Mouse (Mus musculus) heart, postnatal 14 days (tissue): Measurements from ENCODE around the gene P2ry2. TPM values are rescaled to one million over a fixed set of nuclear protein-coding genes. Genes with fewer than 3 reads are reported as not detected.

Experiments used
- DNase-seq, 2 experiments: peaks; one replicate each; pipeline ENCODE4 v3.0.0; 2021 to 2022
- intact Hi-C: fragments of 180-260 bp; cut with DNase I; formaldehyde crosslinking; loops from one replicate; pipeline ENCODE4 v1.15.1; 2025
- long read RNA-seq, 2 experiments: library from polyadenylated mRNA; stranded (forward); transcript quantifications; one replicate each; pipeline ENCODE4 v2.0.0; 2021
- total RNA-seq, 2 experiments: library from RNA; stranded (reverse); gene quantifications; 2 replicates each; pipeline ENCODE4 v1.2.3; 2021

The P2ry2 gene
- total RNA-seq = 10 to 100 TPM; 20.6 to 22.1 TPM
- long read RNA-seq, experiment 1, transcript P2ry2-201 (3 exons, 3,011 nt) = major isoform, 21 of 31 reads
- long read RNA-seq, experiment 1, partial matches to known transcripts = 0 of 31 reads
- long read RNA-seq, experiment 1, other reads (novel, unspliced or antisense) = 4 of 31 reads
- long read RNA-seq, experiment 2, transcript P2ry2-201 (3 exons, 3,011 nt) = major isoform, 22 of 34 reads
- long read RNA-seq, experiment 2, partial matches to known transcripts = 0 of 34 reads
- long read RNA-seq, experiment 2, other reads (novel, unspliced or antisense) = 7 of 34 reads

DNA sequence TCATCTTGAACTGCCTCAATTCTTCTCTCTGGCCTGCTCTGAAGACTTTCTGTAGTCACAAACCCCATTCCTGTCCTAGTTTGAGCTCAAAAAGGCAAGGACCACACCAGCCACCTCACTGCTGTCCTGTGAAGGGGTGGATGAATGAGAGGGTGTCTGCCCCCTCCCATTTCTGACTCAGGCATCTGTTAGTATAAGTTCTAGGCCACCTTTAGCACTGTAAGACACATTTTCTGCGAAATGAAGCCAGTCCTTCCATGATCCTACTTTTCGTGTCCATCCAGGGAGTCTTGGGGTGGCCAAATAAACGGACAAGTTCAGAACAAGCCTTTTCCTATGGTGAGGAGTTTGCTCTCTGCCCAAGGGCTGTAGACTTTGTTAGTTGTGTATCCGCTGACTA, at the start of gene P2ry2:
P2ry2 (minus strand) TSS at position 326 of the 400 bp plus-strand sequence.
- DNase-seq = no peak
- intact Hi-C loops = loop anchor here (2.0 kb wide), 2 partner anchors 24 to 36 kb away; no protein-coding TSS in a partner anchor

DNA sequence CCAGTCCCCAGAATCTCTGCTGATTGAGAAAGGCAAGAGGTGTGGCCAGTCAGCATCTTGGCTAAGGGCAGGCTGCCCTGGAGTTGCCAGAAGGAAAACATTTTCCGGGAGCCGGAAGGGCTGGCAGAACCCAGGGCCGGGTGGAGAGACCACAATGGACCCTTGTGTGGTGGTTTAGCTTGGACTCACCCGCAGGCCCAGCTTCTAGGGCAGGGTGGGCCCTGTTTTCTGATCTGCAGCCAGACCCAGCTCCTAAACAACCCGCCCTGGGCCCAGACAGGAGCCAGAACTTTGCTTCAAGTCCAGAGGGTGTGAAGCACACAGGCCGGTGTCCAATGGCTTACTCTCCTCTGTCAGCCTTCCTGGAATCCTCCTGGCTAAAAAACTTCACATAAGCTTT, 49.6 kb upstream of the P2ry2 start:
- DNase-seq = peak; percentile 48 to 50
- intact Hi-C loops = loop anchor here (2.0 kb wide), 1 partner anchor 47 kb away; no protein-coding TSS in a partner anchor

DNA sequence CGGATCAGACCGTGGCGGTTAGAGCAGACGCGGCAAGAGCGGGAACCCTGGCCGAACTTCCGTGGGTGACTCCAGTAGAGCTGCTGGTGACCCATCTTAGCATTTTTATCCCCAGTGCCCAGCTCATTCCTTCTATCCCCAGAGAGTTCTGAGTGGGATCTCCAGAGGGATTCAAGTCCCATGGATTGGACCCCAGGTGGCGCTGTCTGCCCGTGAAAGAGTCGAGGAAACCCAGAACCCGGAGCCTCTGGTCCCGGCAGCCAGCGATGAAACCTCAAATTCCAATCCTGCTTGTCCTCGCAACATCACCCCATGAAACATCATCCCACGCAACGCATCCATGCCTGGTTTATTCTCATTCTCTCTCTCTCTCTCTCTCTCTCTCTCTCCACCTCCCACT, 48.7 kb upstream of the P2ry2 start:
- DNase-seq = peak; percentile 90 to 91
- intact Hi-C loops = loop anchor here (1.0 to 2.0 kb wide), 3 partner anchors 170 to 311 kb away; no protein-coding TSS in a partner anchor

DNA sequence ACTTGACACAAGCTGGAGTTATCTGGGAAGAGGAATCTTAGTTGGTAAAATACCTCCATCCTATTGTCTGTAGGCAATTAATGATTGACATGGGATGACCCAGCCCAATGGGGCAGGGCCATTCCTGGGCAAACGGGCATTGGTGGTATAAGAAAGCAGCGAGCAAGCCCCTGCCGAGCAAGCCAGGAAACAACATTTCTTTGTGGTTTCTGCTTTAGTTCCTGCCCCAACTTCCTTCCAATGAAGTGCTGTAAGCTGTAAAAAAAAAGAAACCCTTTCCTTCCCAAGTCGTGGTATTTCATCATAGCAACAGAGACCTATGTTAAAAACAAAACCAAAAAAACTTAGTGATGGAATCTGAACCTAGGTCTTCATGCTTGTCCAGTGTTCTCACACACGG, 47.8 kb upstream of the P2ry2 start:
- intact Hi-C loops = loop anchor here (2.0 kb wide), 1 partner anchor 312 kb away; no protein-coding TSS in a partner anchor
- no peak for DNase-seq

DNA sequence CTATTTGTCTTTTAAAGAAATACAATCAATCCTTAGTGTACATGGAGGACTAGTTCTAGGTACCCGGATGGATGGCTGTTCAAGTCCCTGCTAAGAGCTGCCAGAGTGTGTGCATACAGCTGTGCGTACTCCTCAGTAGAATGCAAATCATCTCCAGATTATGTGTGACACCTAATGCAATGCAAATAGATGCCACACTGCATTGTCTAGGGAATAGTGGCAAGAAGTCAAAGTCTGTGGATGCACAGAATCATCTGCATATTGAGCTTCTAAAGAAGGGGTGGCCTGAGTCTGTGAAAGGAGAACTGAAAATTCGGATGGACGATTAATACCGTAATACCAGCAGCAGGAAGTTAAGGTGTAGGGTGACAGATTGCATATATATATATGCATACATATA, 46.5 kb upstream of the P2ry2 start:
- DNase-seq = no peak
- intact Hi-C loops = no loop called here

DNA sequence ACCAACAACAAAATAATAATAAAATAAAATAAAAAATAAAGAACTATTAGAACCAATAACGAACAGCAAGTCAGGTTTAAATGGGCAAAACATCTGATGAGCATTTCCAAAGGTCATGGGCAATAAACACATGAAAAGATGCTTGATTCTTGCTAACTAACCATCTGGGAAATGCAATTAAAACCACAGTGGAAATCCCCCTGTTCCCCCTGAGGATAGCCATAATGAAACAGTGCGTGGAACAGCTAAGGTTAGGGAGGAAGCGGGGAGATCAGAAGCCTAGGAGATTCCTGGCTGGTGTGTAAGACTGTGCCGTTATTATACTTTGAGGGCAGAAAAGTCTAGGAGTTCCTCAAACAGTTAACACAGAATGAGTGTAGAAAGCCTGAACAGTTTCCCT, 44.6 kb upstream of the P2ry2 start:
- no peak for DNase-seq
- intact Hi-C loops = no loop called here

DNA sequence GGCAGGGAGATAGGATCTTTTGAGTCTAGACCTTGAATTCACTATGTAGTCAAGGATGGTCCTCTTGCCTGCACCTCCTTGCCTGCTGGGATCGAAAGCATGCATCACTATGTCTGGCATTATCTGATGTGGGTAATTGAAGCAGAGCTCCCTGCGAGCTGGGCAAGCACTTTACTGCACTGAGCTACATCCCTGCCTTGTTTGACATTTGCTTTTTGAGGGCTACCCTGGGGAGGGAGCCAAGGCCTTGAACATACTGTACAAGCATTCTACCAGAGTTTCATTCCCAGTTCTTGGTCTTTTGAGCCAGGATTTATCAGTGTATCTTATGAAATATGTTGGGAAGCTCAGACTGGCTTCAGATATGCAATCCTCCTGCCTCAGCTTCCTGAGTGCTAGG, 40.5 kb upstream of the P2ry2 start:
- intact Hi-C loops = no loop called here
- DNase-seq = no peak

DNA sequence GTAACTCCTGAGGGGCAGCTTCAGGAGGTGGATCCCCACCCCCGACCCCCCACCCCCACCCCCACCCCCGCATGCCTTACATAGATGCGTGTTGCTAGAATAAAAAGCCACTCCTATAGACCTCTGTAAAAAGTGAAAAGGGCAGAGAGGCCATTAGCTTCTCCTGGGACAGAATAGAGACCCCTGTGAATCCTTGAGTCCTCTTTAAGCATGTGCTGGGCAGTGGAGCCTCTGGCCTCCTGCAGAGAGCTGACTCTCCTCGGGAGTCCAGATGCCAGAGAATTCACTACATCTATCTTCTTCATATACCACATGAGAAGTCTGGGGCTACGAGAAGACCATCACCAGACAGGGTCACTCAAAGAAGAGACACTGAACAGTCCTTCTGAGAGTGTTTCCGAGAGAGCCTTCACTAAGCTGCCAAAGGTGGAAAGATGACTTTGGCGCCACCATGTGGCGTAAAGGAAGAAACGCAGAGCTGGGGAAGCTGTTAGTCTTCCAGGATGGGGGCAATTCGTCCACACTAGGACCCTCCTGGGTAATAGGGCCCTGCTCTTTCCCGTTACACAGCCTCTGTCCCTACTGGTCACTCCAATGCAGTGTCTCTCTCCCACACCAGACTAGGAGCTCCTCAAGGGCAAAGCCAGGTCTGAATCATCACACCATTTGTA, 39.0 kb upstream of the P2ry2 start:
- intact Hi-C loops = loop anchor here (1.0 to 2.0 kb wide), 3 partner anchors 63 to 145 kb away; no protein-coding TSS in a partner anchor
- DNase-seq = peak; percentile 70 to 80

DNA sequence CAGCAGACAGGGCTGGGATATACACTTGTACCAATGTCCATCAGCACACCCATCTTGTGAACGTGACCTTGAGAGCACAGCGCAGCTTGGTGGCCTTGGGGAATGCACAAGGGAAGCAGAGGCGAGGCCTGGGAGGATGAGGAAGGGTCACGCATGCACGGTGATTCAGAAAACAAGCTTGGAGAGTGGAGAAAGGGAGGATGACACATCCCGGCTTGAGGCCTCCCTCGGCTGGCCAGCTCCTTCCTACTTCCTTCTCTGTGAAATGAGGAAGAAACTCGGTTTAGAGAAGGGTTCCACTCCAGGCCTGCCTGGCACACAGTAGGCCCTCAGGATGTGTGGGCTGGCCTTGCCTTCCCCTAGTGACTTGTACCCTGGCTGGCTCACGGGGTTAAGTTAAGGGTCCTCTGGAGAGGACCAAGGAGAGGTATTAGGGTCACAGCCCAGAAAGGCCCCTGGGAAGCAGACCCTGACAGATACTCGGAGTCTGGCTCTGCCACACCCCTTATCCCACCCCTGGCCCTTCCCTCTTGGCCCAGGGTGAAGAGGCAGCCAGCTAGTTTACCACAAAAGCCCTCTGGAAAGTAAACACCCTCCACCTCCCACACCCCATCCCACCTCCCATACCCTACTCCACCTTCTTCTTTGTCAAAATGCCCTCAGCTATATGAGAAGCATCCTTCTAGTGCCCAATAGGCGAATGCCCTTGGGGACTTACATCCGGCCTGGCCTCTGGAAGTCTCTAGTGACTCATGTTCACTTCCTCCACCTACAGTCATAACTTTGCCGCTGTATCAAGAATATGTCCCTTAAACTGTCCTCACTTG, 38.3 kb upstream of the P2ry2 start:
- intact Hi-C loops = loop anchor here (1.0 to 2.0 kb wide), 3 partner anchors 63 to 144 kb away; no protein-coding TSS in a partner anchor
- DNase-seq = no peak

DNA sequence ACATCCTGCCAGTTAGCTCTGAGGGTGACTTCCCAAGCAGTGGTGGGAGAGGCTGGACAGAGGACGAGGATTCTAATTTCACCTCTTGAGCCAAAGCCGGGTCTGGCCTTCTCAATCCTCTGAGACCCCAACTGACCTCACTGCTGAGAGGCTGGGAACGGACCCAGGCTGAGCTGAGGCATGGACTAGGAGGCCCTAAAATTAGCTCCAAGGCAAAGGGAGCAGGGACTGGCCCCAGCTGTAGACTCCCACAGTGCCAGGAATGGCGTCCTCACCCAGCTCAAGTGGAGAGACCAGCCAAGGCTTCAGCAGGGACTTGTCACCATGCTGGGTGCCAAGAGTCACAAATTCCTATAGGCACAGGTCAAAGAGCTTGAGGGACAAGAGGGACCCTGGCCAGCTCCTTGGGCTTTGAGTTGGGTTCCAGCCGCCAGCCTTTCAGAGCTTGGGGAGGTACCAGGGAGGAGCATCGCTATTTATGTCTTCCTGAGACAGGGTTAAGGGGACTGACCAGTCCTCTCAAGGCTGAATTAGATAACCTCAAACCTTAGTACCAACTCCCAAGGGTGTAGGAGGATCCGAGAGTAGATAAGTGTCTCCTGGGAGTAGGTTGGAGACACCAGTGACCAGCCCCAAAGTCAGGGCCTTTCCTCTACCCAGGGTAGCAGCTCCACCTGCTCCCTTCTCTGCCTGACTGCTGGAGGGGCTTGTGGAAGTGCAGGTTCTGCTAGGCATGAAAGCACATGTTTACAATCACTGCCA, 36.8 kb upstream of the P2ry2 start:
- intact Hi-C loops = loop anchor here (2.0 kb wide), 2 partner anchors 37 to 143 kb away; partner anchors contain the start of gene P2ry2
- DNase-seq = peak; percentile 74 to 83

DNA sequence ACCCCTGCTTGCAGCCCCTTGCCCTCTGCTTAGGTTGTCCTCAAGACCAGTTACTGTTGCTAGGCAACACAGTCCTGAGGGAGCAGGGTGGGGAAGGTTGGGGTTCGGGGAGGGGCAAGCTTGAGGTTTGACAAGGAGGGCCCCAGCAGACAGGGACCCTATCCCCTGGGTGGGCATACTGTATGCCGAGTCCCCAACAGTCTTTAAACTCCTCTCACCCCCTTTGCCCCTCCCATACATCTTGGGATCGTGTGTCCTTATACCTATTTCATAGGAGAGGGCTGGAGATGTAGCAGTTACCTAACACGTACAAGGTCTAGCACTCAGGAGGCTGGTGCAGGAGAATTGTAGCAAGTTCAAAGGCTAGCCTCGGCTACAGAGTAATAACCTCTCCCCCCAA, 35.6 kb upstream of the P2ry2 start:
- DNase-seq = no peak
- intact Hi-C loops = loop anchor here (2.0 kb wide), 1 partner anchor 35 kb away; the partner anchor contains the start of gene P2ry2

DNA sequence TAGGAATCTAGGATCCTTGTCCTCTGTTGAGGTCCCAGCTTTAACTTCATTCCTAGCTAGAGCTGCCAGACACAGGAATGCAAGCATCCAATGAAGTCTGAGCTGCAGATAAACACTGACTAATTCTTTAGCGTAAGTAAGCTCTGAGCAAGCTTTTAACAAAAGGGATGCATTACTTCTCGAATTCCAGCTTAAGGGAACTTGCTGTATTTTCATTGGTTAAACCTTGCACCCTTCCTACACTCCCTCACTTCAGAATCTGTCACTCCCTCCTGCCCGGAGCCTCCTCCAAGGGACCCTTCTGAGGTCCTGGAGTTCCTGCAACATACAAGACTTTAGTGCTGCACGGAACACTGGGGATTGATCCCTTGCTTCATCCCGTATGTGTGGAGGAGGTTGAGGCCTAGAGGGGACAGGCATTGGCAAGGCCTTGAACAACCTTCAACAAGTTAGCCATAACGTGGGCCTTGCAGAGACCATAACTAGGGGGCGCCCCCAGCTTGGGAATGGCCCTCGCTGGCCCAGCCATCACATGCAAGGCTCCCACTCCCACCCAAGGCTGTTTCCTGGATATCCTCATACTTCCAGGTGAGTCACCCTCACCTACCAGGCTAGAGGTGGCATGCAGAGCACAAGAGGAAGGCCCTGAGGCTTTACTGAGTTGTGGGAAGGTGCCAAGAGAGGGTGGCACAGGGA, 31.3 kb upstream of the P2ry2 start:
- DNase-seq = no peak
- intact Hi-C loops = no loop called here

DNA sequence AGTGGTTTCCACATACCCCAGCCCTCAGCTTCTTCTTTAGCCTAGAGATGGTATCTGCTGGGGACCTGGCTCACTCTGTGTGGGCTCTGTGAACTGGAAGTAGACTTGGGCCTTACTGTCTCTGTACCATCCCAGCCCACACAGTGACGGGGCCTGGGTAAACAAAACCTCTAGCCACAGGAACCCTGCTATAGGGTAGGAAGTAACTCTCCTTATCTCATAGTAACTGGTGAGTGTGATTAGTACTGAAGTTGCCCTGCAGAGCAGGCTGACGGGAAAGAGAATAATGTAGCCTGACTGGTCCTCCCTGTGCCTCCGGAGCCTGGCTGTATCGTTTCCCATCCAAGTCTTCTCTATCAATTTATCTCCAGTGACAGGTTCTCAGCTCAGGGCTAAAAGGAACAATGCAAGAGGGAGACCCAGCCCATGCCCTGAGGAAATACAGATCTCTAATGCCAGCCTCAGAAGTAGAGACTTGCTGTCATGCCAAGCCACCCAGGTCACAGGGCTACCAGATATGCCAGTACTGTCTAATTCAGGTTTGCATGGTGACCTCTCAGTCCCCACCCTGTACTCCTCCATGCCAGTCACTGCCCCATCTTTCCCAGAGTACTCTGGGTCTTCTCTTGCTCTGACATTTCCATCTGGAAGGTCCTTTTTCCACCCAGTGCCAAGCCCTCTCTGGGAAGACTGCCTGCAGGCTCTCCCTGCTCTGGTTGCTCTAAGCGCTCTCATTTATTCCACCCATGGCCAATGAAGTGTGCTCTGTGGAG, 29.5 kb upstream of the P2ry2 start:
- intact Hi-C loops = no loop called here
- DNase-seq = no peak

DNA sequence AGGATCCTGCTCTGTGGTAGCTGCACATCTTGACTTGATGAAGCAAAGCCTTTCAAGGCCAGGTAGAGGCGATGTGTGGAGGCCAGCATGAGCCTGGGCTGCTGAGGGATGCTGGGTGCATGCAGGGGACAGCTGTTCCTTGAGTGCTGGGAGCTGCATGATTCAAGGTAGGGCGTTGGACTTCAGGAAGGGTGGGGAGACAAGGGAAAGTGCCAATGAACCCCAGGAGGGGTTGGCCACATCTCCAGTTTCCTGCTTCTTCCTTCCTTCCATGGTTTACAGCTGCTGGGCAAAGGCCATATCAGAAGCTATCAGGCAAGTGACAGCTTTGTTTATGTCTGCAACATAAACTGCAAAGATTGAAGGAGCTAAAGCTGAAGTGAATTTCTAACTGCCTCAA, 28.9 kb upstream of the P2ry2 start:
- no peak for DNase-seq
- intact Hi-C loops = no loop called here

DNA sequence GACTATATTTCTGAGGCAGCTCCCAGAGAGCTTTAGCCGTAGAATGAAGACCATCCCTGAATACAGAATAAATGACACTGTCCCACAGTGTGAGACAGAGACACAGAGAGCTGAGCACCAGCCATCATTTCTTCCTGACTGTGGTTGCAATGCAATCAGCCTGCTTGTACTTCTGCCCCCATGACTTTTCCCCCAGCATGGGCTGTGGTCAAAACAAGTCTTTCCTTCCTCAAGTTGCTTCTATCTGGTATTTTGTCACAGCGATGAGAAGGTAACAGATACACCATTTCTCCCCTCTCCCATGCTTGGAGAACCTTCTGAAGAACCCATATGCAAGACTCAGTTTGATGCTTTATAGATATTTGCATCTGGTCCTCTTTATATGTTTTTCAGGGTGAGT, 20.7 kb upstream of the P2ry2 start:
- intact Hi-C loops = no loop called here
- no peak for DNase-seq

DNA sequence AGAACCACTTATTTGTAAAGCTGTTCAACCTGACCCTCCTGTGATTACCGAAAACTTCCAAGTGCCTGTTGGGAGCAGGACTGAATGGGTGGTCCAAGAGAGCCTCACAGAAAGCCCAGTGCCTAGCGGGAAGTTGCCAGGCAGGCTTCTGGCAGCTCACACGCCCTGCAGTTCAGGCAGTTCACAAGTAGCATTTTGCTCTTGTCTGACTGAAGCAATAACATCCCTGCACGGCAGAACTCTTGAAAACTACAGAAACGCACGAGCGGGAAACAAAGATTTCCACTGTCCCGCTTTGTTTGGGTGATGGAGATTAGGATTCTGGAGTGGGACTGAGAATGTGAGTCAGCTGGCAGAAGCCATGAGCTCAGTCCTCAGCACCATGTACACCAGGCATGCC, 18.6 kb upstream of the P2ry2 start:
- no peak for DNase-seq
- intact Hi-C loops = no loop called here

DNA sequence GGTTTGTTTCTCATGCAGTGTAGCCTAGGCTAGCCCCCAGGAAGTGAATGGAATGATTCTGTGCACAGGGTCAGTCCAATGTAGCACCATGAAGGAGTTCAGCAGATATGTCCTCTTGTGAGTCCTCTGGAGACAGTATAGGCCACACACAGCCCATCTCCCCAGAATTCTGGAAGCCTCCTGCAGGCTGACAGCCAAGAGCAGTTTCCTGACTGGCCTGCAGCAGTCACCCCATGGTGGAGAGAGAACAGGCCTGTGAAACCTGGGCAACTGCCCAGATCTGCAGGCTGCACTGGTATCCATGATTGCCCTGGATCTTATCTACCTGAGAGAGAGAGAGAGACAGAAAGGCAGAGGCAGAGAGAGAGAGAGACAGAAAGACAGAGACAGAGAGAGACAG, 18.1 kb upstream of the P2ry2 start:
- peak; percentile 56 to 70 for DNase-seq
- intact Hi-C loops = no loop called here

DNA sequence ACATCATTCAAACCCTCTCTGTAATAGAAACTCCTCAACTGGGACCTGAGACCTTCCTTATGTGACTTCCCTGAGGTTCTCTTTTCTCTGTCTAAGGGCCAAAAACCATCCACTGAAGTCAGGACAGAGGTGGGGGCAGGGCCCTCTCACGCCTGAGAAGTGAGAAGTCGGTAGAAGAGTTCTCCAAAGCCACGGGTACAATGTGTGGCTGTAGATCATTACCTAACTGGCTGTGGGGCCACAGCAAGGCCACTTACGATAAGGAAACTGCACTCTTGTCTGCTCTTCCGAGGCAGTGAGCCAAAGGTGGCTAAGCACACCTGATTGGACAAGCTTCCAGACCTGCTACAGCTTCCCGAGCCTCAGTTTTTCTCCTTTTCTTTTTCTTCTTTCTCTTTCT, 16.8 kb upstream of the P2ry2 start:
- intact Hi-C loops = no loop called here
- DNase-seq = no peak

DNA sequence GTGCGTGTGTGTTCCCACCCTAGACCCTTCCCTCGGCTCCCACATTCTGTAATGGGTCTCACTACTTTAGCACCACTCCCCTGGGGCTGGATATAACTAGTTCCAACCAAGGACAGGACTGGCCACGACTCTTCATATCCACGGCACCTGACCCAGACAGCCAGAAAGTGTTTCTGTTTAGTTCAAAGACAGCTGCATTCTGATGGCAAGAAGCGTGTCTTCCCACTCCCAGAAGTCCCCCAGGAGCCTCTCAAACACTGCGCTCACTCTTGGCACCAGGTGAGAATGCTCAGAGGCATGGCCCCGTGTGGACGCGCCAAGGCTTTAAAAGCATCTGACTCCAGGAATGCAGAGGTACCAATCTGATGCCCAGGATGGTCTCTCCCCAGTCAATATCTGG, 16.3 kb upstream of the P2ry2 start:
- intact Hi-C loops = no loop called here
- DNase-seq = no peak
